Mouse (Mus musculus): ENCODE data around the gene Apod. TPM values are rescaled to one million over a fixed set of nuclear protein-coding genes. Genes with fewer than 3 reads are reported as not detected.

Gene Apod
- 49.4 and 61.7 TPM in 2 replicates for polyA plus RNA-seq (2012; rRNA removed)

GRCm38 (mm10) chr16:31314497-31315233 is at the start of gene Apod:
TSS of gene Apod (minus strand) at chr16:31314808.

DNA sequence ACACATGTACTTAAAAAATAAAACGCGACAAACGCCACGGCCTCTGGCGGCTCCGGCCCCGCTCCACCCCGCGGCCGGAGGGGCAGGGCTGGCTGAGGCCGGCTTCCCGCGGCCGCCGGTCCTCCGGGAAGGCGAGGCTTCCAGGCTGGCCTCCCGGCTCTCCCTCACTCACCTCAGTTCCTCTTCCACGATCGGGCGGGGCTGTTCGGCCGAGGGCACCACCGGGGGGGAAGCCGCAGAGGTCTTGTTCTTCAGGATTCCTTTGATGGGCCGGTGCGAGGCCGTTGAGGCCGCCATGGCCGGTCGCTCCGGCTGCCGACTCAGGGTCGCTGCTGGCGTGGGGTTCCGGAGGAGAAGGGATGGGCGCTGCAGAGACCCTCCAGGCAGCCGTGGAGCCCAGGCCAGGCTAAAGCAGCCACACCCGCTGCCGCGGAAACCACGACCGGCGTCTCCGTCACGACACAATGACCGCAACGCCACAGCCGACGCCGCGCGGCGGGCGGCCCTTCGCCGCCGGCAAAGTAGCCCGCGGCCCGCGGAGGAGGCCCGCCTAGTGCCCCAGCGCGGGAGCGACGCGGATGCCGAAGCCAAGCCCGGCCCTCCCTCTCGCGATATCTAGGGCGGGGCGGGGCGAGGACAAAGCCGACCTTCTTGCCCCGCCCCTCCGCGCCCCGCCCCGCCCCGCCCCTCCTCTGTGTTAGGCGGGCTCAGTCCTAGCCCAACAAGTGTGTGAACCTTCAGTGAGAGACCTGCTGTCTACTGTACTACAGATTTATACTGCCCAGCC is 39.7 kb downstream of the Apod start, which contains the start of gene Ppp1r2:
Gene Ppp1r2 (minus strand): TSS at position 604 of the 787 bp plus-strand sequence.

Other genes starting within 250 kb of the Apod start
- gene Xxylt1, start 233.4 kb downstream of the Apod start, polyA plus RNA-seq (2012; rRNA removed): 12.8 and 15.6 TPM in 2 replicates
- gene Acap2, start 113.6 kb downstream of the Apod start, polyA plus RNA-seq (2012; rRNA removed): 24.2 and 24.9 TPM in 2 replicates
- 48.6 and 52.8 TPM in 2 replicates for gene Ppp1r2, start 39.5 kb downstream of the Apod start, polyA plus RNA-seq (2012; rRNA removed)
- gene Bdh1, start 107.5 kb upstream of the Apod start, polyA plus RNA-seq (2012; rRNA removed): 130 and 160 TPM in 2 replicates